Mouse (Mus musculus) splenic B cell, adult 2 months (primary cell): ENCODE measurements at regions not wholly inside any gene's neighbourhood (a gene's known extent, or its start where the extent isn't known, plus 50 kb on each side); places are given as distances from the start of the nearest gene placed in this dataset.
"Not testable (repeated sequence)": the region's sequence is repeated elsewhere in the genome, so short reads cannot be mapped to it uniquely, and the experiment has no call there.

ENCODE experiments used
- DNase-seq: peaks from one replicate; pipeline ENCODE4 v3.0.0-alpha.2; 2011; ENCODE audit warnings: low read depth, low spot score
- H3K27me3 ChIP-seq: 2 replicates; pipeline ENCODE4 v1.6.1; 2012; ENCODE audit warnings: mild to moderate bottlenecking, low read length, moderate library complexity, mixed read lengths; ENCODE audit not compliant: control insufficient read depth, poor library complexity, insufficient read depth, severe bottlenecking
- H3K36me3 ChIP-seq: 2 replicates; pipeline ENCODE4 v1.6.1; 2012; ENCODE audit warnings: mild to moderate bottlenecking, low read length, moderate library complexity, mixed read lengths; ENCODE audit not compliant: control insufficient read depth, poor library complexity, insufficient read depth, severe bottlenecking

GRCm38 (mm10) chr3:38283687-38284124 is 200.9 kb downstream of the Ankrd50 start:
- H3K27me3 ChIP-seq, result no peaks in the 10 kb centered on the region
- no peaks in the 10 kb centered on the region for H3K36me3 ChIP-seq
- peak; percentile 15 for DNase-seq

- no peak for DNase-seq
- no peaks in the 10 kb centered on the region for H3K36me3 ChIP-seq
- no peaks in the 10 kb centered on the region for H3K27me3 ChIP-seq
These were observed 201.8 kb downstream of the Ankrd50 start for GRCm38 (mm10) chr3:38282891-38283290.

- DNase-seq, result no peak
- no peaks in the 10 kb centered on the region for H3K27me3 ChIP-seq
- H3K36me3 ChIP-seq, result no peaks in the 10 kb centered on the region
These were observed 203.0 kb downstream of the Ankrd50 start for GRCm38 (mm10) chr3:38281683-38282082.

- DNase-seq, result no peak
- no peaks in the 10 kb centered on the region for H3K36me3 ChIP-seq
- H3K27me3 ChIP-seq, result no peaks in the 10 kb centered on the region
These were observed 203.8 kb downstream of the Ankrd50 start for GRCm38 (mm10) chr3:38280876-38281275.

GRCm38 (mm10) chr3:38280105-38280504 is 204.5 kb downstream of the Ankrd50 start:
- Histone ChIP-seq H3K27me3 (no peaks in the 10 kb centered on the region), H3K36me3 (no peaks in the 10 kb centered on the region)
- DNase-seq, result no peak

GRCm38 (mm10) chr3:38276948-38277504 is 207.6 kb downstream of the Ankrd50 start:
- no peak for DNase-seq
- H3K27me3 ChIP-seq, result no peaks in the 10 kb centered on the region
- H3K36me3 ChIP-seq, result no peaks in the 10 kb centered on the region

- Histone ChIP-seq H3K36me3 (no peaks in the 10 kb centered on the region), H3K27me3 (no peaks in the 10 kb centered on the region)
- DNase-seq, result no peak
These were observed 209.3 kb downstream of the Ankrd50 start for GRCm38 (mm10) chr3:38275321-38275720.

GRCm38 (mm10) chr3:38270742-38271141 is 213.9 kb downstream of the Ankrd50 start:
- H3K36me3 ChIP-seq, result no peaks in the 10 kb centered on the region
- no peak for DNase-seq
- no peaks in the 10 kb centered on the region for H3K27me3 ChIP-seq

- no peaks in the 10 kb centered on the region for H3K27me3 ChIP-seq
- no peaks in the 10 kb centered on the region for H3K36me3 ChIP-seq
- no peak for DNase-seq
These were observed 216.4 kb downstream of the Ankrd50 start for GRCm38 (mm10) chr3:38268226-38268625.

- no peaks in the 10 kb centered on the region for H3K36me3 ChIP-seq
- no peak for DNase-seq
- no peaks in the 10 kb centered on the region for H3K27me3 ChIP-seq
These were observed 221.1 kb downstream of the Ankrd50 start for GRCm38 (mm10) chr3:38263261-38264141.

GRCm38 (mm10) chr3:38261326-38262075 is 223.1 kb downstream of the Ankrd50 start:
- no peaks in the 10 kb centered on the region for H3K36me3 ChIP-seq
- H3K27me3 ChIP-seq, result no peaks in the 10 kb centered on the region
- DNase-seq, result no peak

GRCm38 (mm10) chr3:38259223-38259622 is 225.4 kb downstream of the Ankrd50 start:
- DNase-seq, H3K27me3 ChIP-seq, H3K36me3 ChIP-seq: not testable (repeated sequence)

GRCm38 (mm10) chr3:38257843-38258290 is 226.8 kb downstream of the Ankrd50 start:
- DNase-seq, result no peak
- no peaks in the 10 kb centered on the region for H3K27me3 ChIP-seq
- H3K36me3 ChIP-seq, result no peaks in the 10 kb centered on the region

GRCm38 (mm10) chr3:38257076-38257842 is 227.4 kb downstream of the Ankrd50 start:
- Histone ChIP-seq H3K27me3 (no peaks in the 10 kb centered on the region), H3K36me3 (no peaks in the 10 kb centered on the region)
- no peak for DNase-seq
